Mouse (Mus musculus) embryonic fibroblast, embryonic 13.5 days (primary cell): ENCODE results near the gene Slc17a6.

ENCODE experiments used
- CTCF ChIP-seq: IDR thresholded peaks from 2 replicates; pipeline ENCODE4 v1.5.1; 2011; ENCODE audit warnings: mild to moderate bottlenecking, control low read depth, low read length, moderate library complexity, borderline replicate concordance; ENCODE audit not compliant: insufficient read depth
- POLR2A ChIP-seq: IDR thresholded peaks from 2 replicates; pipeline ENCODE4 v1.6.1; 2011; ENCODE audit warnings: low read depth, mild to moderate bottlenecking, control low read depth, low read length, moderate library complexity

DNA sequence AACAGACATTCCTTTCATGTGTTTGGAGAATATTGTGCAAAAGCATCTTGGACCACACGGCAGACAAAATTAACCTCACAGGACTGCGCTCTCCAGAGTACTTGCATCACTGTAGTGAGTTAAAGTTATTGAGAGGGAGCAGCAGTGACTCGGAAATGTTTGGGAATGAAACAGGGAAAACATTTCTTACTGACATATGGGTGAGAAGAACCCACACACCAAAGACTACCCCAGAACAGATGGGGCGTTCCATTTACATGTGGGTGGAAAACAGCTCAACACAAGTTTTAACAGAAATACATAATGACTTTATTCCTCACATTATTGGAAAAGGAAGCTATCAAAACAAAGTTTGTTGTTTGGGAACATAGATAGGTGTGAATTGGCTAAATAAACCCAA, 21.8 kb upstream of the Slc17a6 start:
- TF ChIP-seq POLR2A (no peak), CTCF (no peak)
